Mouse (Mus musculus) spleen, embryonic (tissue): ENCODE measurements around the gene Pcnx4.
"Not testable (repeated sequence)": the region's sequence is repeated elsewhere in the genome, so short reads cannot be mapped to it uniquely, and the experiment has no call there.

Experiments used
- CTCF ChIA-PET: fragments of 350-600 bp; sonication (Branson Sonifier 250); formaldehyde crosslinking; loops from one replicate; lab custom pipeline; 2022; lab: Charles Lee

Gene Pcnx4

GRCm38 (mm10) chr12:72598731-72599130, 62.5 kb downstream of the Pcnx4 start:
- CTCF ChIA-PET = not testable (repeated sequence)

DNA sequence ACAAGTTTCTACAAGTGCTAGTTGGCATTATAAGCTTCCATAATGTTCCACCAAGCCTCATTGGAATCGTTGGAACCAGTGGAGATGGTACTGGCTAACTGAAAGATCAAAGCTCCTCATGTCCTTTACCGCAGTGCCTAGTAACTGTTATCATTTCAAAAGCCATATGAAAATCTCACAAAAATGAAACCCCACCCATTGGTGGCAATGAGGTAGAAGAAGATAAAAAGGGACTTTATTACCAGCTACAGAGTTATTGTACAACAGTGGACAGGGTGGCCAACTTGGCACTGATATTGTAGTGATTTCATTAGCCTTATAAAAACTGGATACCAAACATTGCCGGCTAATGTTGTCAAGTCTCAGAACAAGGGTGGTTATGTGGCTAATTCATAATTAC, 75.9 kb downstream of the Pcnx4 start:
- CTCF ChIA-PET = no interaction called here

GRCm38 (mm10) chr12:72620856-72621255, 84.7 kb downstream of the Pcnx4 start:
- CTCF ChIA-PET = no interaction called here

- CTCF ChIA-PET = no interaction called here
Measured at GRCm38 (mm10) chr12:72621441-72621840, 85.3 kb downstream of the Pcnx4 start.

GRCm38 (mm10) chr12:72622853-72623496, 86.8 kb downstream of the Pcnx4 start:
- CTCF ChIA-PET = no interaction called here

- CTCF ChIA-PET = no interaction called here
Measured at GRCm38 (mm10) chr12:72628751-72629150, 92.6 kb downstream of the Pcnx4 start.
